Mouse (Mus musculus): ENCODE measurements around the gene Pign.

The Pign gene

GRCm38 (mm10) chr1:105663171-105663961 is at the start of gene Pign, which contains the start of gene Relch:
Gene Pign (minus strand): TSS chr1:105663677.
Gene Relch (plus strand): TSS chr1:105663861.
- DNase-seq (ENCODE audit: low spot score in 2 of 2) = peak; percentile 96 to 98

DNA sequence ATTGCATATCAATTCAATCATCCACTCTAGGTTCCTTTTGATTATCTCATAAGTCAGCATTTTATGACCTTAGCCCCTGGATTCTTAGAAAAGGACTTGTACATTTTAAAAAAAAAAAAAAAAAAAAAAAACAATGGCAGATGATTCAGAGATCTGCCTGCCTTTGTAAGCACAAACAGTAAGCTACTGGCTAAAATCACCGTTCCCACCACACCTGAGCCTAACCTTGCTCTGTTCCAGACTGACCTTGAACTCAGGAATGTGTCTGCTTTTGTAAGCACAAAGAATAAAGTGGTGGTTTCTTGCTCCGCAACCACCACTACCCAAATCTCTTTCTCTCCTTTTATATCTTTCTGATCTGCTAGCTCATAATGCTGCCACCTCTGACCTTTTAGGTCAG is 49.3 kb upstream of the Pign start:
- DNase-seq (ENCODE audit: low spot score in 2 of 2) = no peak

- DNase-seq (ENCODE audit: low spot score in 2 of 2) = no peak
These were observed 47.8 kb upstream of the Pign start for GRCm38 (mm10) chr1:105711227-105711626.

- no peak for DNase-seq (ENCODE audit: low spot score in 2 of 2)
These were observed 45.9 kb upstream of the Pign start for GRCm38 (mm10) chr1:105709415-105709814.

- no peak for DNase-seq (ENCODE audit: low spot score in 2 of 2)
These were observed 37.6 kb upstream of the Pign start for GRCm38 (mm10) chr1:105700984-105701530.

DNA sequence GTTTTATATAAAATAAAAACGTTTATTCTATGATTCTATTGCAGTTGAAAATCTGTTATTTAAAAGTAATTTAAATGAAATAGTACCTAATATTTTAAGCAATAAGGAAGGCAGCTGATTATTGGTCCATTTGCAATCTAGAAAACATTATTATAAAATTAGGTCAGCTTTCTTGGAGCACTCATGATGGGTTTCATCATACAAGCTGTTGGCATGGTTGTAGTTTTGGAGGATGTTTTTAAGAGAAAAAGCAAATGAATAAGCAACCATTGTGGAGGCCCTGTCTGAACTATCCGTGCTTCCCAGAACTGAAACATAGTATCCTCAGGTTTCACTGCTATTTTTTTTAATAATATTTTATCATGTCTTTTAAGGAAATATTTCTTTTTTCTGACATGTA is 32.1 kb upstream of the Pign start:
- DNase-seq (ENCODE audit: low spot score in 2 of 2) = no peak

- no peak for DNase-seq (ENCODE audit: low spot score in 2 of 2)
These were observed 22.0 kb upstream of the Pign start for GRCm38 (mm10) chr1:105685501-105685900.

DNA sequence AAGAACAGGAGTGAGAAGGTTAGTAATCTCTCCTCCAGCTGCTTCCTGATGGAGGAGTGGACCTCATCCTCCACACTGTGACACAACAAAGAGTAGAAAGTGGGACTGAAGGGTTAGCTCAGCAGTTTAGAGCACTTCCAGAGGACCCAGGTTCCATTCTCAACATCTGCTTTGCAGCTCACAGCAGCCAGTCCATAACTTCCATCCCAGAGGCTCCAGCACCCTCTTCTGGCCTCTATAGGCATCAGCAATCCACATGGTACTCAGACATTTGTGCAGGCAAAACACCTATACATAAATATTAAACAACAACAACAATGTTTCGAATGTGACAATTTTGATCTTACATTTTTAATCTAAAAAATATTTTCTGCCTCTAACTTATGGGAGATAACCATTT is 17.1 kb upstream of the Pign start:
- DNase-seq (ENCODE audit: low spot score in 2 of 2) = no peak

GRCm38 (mm10) chr1:105674763-105675162 is 11.3 kb upstream of the Pign start:
- DNase-seq (ENCODE audit: low spot score in 2 of 2) = no peak

GRCm38 (mm10) chr1:105669700-105670099 is 6.2 kb upstream of the Pign start:
- DNase-seq (ENCODE audit: low spot score in 2 of 2) = no peak

GRCm38 (mm10) chr1:105663962-105664812 is 710 bp upstream of the Pign start:
- peak; percentile 35 to 45 for DNase-seq (ENCODE audit: low spot score in 2 of 2)

DNA sequence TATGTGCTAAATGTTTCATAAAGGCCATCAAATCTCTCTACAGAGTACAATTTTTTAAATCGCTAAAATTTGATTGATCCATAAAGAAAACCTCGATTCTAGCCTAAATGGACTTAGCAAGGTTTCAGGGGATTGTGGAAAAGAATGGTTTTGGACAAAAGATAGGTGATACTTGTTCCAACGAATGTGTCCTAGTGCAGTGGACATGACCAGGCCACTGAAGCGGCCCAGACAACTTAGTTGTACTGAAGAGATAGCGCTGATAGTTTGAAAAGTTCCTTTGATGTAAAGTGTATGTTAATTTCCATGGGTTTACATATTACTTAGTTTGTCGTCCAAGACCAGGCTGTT is 682 bp downstream of the Pign start:
- DNase-seq (ENCODE audit: low spot score in 2 of 2) = no peak

GRCm38 (mm10) chr1:105660015-105660414 is 3.5 kb downstream of the Pign start:
- no peak for DNase-seq (ENCODE audit: low spot score in 2 of 2)

DNA sequence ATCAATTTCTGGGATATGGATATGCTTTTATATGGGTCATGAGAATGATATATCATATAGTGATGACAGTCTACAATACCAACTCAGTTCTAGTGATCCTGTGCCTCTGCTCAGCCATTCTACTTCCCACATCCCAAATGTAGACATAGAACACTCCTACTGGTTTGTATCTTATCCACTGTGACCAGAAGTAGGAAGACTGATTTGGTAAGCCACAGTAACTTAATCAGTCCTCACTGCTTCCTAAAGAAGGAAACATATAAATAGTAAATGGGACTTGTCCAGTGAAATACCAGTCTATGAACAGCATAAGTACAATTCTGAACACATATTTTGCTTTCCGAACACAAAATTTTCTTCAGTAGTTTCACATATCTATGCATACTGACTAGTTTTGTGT is 9.5 kb downstream of the Pign start:
- no peak for DNase-seq (ENCODE audit: low spot score in 2 of 2)

DNA sequence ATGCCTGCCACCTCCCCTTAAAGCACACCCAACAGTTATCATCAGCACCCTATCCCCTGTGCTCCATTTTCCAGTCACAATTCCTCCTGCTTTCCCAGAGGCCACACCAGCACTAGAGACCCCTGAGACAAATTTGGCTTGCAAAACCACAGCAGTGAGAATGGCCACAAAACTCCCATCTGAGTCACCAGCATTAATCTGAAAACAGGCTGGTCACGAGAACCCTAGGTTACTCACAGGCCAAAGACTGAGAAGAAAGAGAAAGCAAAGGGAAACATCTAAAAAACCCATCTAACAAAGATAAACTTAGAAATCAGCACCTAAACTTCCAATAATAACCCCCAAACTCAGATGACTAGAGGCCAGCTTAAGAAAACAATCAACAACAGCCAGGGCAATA is 12.8 kb downstream of the Pign start:
- no peak for DNase-seq (ENCODE audit: low spot score in 2 of 2)

DNA sequence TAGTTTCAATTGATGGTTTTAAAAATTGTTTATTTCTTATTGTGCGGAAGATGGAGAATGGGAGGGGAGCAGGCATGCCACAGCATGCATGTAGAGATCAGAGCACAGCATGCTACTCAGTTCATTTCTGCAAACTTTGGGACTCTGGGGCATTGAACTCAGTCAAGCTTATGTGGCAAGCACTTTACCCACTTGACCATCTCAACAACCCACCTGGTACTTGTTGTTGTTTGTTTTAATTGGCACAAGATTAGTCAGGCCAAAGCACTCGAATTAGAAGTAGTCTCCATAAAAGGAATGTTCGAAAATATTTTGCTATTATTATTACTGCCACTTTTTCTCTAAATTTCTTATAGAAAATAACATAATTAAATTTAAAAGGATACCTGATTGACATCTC is 19.4 kb downstream of the Pign start:
- no peak for DNase-seq (ENCODE audit: low spot score in 2 of 2)

- DNase-seq (ENCODE audit: low spot score in 2 of 2) = peak in 1 of 2 experiments; percentile 10
These were observed 33.0 kb downstream of the Pign start for GRCm38 (mm10) chr1:105630481-105630880.

DNA sequence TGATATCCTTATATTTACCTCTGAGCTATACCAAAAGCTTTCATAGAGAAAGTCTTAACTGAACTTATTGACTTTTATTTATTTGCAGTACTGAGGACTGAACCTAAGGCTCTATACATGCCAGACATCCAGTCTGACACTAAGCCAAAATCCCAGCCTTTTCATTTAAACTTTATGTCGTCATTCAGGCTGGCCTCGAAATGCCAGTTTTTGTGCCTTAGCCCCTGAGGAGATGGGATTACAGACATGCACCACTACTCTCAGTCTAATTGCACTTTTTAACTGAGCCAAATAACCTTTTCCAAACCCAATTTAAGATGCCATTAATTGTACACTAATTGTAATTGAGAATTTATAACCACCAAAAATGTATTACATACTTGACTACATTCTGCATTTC is 73.8 kb downstream of the Pign start:
- DNase-seq (ENCODE audit: low spot score in 2 of 2) = no peak

DNA sequence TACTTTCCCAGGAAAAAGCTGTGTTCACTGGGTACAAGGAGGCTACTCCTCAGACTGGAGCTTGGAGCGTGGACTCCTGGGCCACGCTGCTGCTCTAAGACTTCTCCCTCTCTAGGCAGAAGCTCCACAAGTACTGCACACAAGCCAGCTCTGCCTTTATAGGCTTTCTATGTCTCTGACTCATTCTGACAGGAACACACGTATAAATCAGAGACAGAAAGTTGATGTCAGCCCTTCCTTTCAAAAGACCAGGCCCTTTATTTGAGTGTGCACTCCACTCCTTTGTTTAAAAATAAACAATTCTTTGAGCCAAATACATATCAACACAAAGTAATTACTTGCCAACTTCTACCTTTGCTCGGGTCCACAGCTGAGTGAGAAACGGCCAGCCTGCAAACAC is 74.8 kb downstream of the Pign start:
- DNase-seq (ENCODE audit: low spot score in 2 of 2) = no peak

DNA sequence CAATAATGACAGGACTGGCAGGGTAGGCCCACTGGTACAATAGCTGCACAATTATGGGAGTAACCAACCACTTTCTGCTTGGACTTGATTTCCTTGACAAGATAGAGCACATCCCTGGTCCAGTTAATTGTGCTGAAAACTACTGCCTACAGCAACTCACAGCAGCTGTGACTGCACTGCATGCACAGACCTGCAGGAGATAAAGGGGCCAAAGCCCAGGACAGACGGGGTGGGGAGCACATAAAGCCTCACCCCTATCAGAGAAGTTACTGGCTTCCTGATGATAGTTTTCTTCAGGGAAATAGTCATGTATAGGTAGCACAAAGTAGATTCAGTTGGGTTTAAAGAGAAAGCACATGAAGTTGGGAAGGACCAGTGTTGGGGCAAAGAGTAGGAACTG is 80.7 kb downstream of the Pign start:
- DNase-seq (ENCODE audit: low spot score in 2 of 2) = no peak

DNA sequence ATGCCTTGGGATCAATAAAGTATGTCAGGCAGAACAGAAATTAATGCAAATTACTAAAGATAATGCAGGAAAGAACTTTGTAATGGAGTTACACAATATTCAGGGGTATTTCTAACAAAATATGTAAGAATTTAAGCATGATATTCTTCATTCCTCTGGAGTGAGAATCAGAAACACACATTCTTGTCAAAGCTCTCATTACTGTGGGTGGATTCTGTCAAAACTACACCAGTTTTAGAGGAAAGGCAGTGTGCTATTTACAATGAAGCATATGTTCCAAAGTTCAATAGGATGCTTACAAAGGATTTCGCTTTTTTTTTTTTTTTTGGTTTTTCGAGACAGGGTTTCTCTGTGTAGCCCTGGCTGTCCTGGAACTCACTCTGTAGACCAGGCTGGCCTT is 82.6 kb downstream of the Pign start:
- no peak for DNase-seq (ENCODE audit: low spot score in 2 of 2)

- DNase-seq (ENCODE audit: low spot score in 2 of 2) = no peak
These were observed 97.4 kb downstream of the Pign start for GRCm38 (mm10) chr1:105566051-105566450.

DNA sequence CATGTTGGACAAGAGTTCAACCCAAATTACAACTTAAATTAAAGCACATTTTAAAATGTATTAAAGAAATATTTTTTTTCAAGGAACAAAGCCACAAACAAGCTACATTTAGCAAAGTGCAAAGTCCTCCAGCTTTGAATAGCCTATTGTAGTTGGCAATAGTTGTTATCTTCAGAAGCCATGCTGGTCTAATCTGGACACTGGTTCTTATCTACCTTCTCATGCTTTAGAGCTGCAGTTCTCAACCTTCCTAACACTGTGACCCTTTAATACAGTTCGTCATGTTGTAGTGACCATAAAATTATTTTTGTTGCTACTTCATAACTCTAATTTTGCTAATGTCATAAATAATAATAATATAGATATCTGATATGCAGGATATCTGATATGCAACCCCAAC is 99.2 kb downstream of the Pign start:
- DNase-seq (ENCODE audit: low spot score in 2 of 2) = no peak
